Mouse (Mus musculus) midbrain, postnatal 0 days (tissue): ENCODE measurements around the gene Stard3nl. TPM values are rescaled to one million over a fixed set of nuclear protein-coding genes. Genes with fewer than 3 reads are reported as not detected.
A peak's percentile ranks its signal among the peaks of the same experiment; 100 is the strongest.

Source experiments
- ATAC-seq: fragments of 200-750 bp; cut with Nextera tagmentation; 2 replicates; pipeline ENCODE4 v1.8.0; 2017; ENCODE audit warnings: moderate number of reproducible peaks, mild to moderate bottlenecking, moderate TSS enrichment, moderate library complexity; ENCODE audit not compliant: low FRiP score
- DNase-seq: peaks from one replicate; pipeline ENCODE4 v3.0.0-alpha.2; 2015; ENCODE audit warnings: low spot score
- H3K27ac ChIP-seq: fragments of 300-500 bp; sonication (generic); 2 replicates; pipeline ENCODE4 v1.5.1; 2014; ENCODE audit warnings: low read depth, mild to moderate bottlenecking, low read length, mixed read lengths
- H3K27me3 ChIP-seq: fragments of 300-500 bp; sonication (generic); 2 replicates; pipeline ENCODE4 v1.6.1; 2014; ENCODE audit warnings: low read length, control low read depth, mixed read lengths; ENCODE audit not compliant: insufficient read depth
- H3K36me3 ChIP-seq: fragments of 300-500 bp; sonication (generic); 2 replicates; pipeline ENCODE4 v1.6.1; 2014; ENCODE audit warnings: low read length, control low read depth, mixed read lengths; ENCODE audit not compliant: insufficient read depth
- H3K4me1 ChIP-seq: fragments of 300-500 bp; sonication (generic); 2 replicates; pipeline ENCODE4 v1.6.1; 2014; ENCODE audit warnings: mild to moderate bottlenecking, control low read depth, antibody characterized with exemption, low read length, mixed read lengths; ENCODE audit not compliant: insufficient read depth
- H3K4me2 ChIP-seq: fragments of 300-500 bp; sonication (generic); 2 replicates; pipeline ENCODE4 v1.6.1; 2014; ENCODE audit warnings: low read depth, mild to moderate bottlenecking, low read length, mixed read lengths; ENCODE audit not compliant: poor library complexity, severe bottlenecking
- H3K4me3 ChIP-seq: fragments of 300-500 bp; sonication (generic); 2 replicates; pipeline ENCODE4 v1.5.1; 2014; ENCODE audit warnings: low read depth, mild to moderate bottlenecking, low read length, moderate library complexity
- H3K9ac ChIP-seq: fragments of 300-500 bp; sonication (generic); replicated peaks from 2 replicates; pipeline ENCODE4 v1.6.1; 2014; ENCODE audit warnings: mild to moderate bottlenecking, low read length, moderate library complexity, mixed read lengths; ENCODE audit not compliant: poor library complexity, severe bottlenecking
- H3K9me3 ChIP-seq: fragments of 300-500 bp; sonication (generic); 2 replicates; pipeline ENCODE4 v1.6.1; 2016; ENCODE audit warnings: low read length, control low read depth
- CTCF ChIP-seq: IDR thresholded peaks from 2 replicates; pipeline ENCODE4 v1.5.1; 2016; ENCODE audit warnings: antibody characterized with exemption, mild to moderate bottlenecking
- WGBS: fragments of 180-500 bp; shearing (Covaris S2); extraction: QIAGEN DNeasy Blood & Tissue Kit; methylation state at CpG from one replicate; pipeline ENCODE4 v1.1.7; 2014; 5-methylcytosine and 5-hydroxymethylcytosine counted together
- polyA plus RNA-seq: library from polyadenylated mRNA; unstranded; fragments of >200 nt; fragmentation: Nextera tagmentation; extraction: Ambion mirVana; gene quantifications from 2 replicates; pipeline ENCODE4 v1.2.1, GENCODE M21; 2015
- total RNA-seq: library from RNA; depleted of rRNA; stranded (reverse); fragments of >200 nt; gene quantifications from 2 replicates; pipeline ENCODE4 v1.2.3, GENCODE M21; 2014

Gene Stard3nl
- total and polyA plus RNA-seq, 2 experiments from 2014 or later, result 71.6 to 215 TPM

GRCm38 (mm10) chr13:19390296-19390695 is 5.3 kb downstream of the Stard3nl start:
- Histone ChIP-seq H3K4me3 (no peak overlapping the region), H3K9me3 (no peaks in the 10 kb centered on the region), H3K4me1 (peaks cover 10% of the 10 kb centered on the region; the same call in 1 of the 2 replicates), H3K27ac (no peak overlapping the region), H3K27me3 (no peaks in the 10 kb centered on the region), H3K36me3 (no peaks in the 10 kb centered on the region), H3K9ac (no peak overlapping the region), H3K4me2 (no peak overlapping the region)
- DNase-seq (peak; percentile 14), ATAC-seq (no peak)
- 65% methylated on average over 4 of the region's 4 CpGs for WGBS
- TF ChIP-seq CTCF, result no peak

- no peak overlapping the region for H3K27ac ChIP-seq
- H3K4me3 ChIP-seq, result no peak overlapping the region
- no peak overlapping the region for H3K4me2 ChIP-seq
- ATAC-seq (no peak), DNase-seq (no peak)
- no peaks in the 10 kb centered on the region for H3K9me3 ChIP-seq
- H3K36me3 ChIP-seq, result no peaks in the 10 kb centered on the region
- 37% methylated on average over 12 of the region's 12 CpGs for WGBS
- H3K9ac ChIP-seq, result no peak overlapping the region
- TF ChIP-seq CTCF, result no peak
- H3K4me1 ChIP-seq, result peaks cover 10% of the 10 kb centered on the region; the same call in 1 of the 2 replicates
- H3K27me3 ChIP-seq, result no peaks in the 10 kb centered on the region
These were observed 5.7 kb downstream of the Stard3nl start for GRCm38 (mm10) chr13:19389896-19390295.

GRCm38 (mm10) chr13:19389434-19389833 is 6.2 kb downstream of the Stard3nl start:
- ATAC-seq, result no peak
- TF ChIP-seq CTCF, result no peak
- Histone ChIP-seq H3K36me3 (no peaks in the 10 kb centered on the region), H3K27ac (no peak overlapping the region), H3K9me3 (no peaks in the 10 kb centered on the region), H3K4me2 (no peak overlapping the region), H3K27me3 (no peaks in the 10 kb centered on the region), H3K4me1 (peaks cover 10% of the 10 kb centered on the region; the same call in 1 of the 2 replicates), H3K9ac (no peak overlapping the region), H3K4me3 (no peak overlapping the region)
- 92% methylated on average over 1 of the region's 1 CpGs for WGBS
- DNase-seq, result no peak

GRCm38 (mm10) chr13:19385226-19385625 is 10.4 kb downstream of the Stard3nl start:
- no peak for TF ChIP-seq CTCF
- no peak for ATAC-seq
- no peaks in the 10 kb centered on the region for H3K36me3 ChIP-seq
- no peaks in the 10 kb centered on the region for H3K27me3 ChIP-seq
- H3K4me1 ChIP-seq, result peaks cover 3% of the 10 kb centered on the region; the same call in 1 of the 2 replicates
- no peak for DNase-seq
- no peaks in the 10 kb centered on the region for H3K9me3 ChIP-seq
- H3K9ac ChIP-seq, result no peak overlapping the region
- H3K4me3 ChIP-seq, result no peak overlapping the region
- no peak overlapping the region for H3K4me2 ChIP-seq
- H3K27ac ChIP-seq, result no peak overlapping the region
- WGBS, result 98% methylated on average over 4 of the region's 4 CpGs

- DNase-seq (no peak), ATAC-seq (no peak)
- WGBS, result 81% methylated on average over 9 of the region's 9 CpGs
- H3K9ac ChIP-seq, result no peak overlapping the region
- no peak overlapping the region for H3K4me2 ChIP-seq
- no peak for TF ChIP-seq CTCF
- no peaks in the 10 kb centered on the region for H3K27me3 ChIP-seq
- no peak overlapping the region for H3K4me3 ChIP-seq
- H3K27ac ChIP-seq, result no peak overlapping the region
- H3K36me3 ChIP-seq, result no peaks in the 10 kb centered on the region
- H3K4me1 ChIP-seq, result no peaks in the 10 kb centered on the region
- no peaks in the 10 kb centered on the region for H3K9me3 ChIP-seq
These were observed 14.3 kb downstream of the Stard3nl start for GRCm38 (mm10) chr13:19381112-19381828.

GRCm38 (mm10) chr13:19379313-19379712 is 16.3 kb downstream of the Stard3nl start:
- no peaks in the 10 kb centered on the region for H3K27me3 ChIP-seq
- ATAC-seq (no peak), DNase-seq (no peak)
- H3K36me3 ChIP-seq, result 0 out of 2 replicates have a peak, but pooled peaks cover 7% of the 10 kb centered on the region
- no peak overlapping the region for H3K9ac ChIP-seq
- TF ChIP-seq CTCF, result no peak
- no peak overlapping the region for H3K27ac ChIP-seq
- H3K4me3 ChIP-seq, result no peak overlapping the region
- H3K9me3 ChIP-seq, result no peaks in the 10 kb centered on the region
- H3K4me1 ChIP-seq, result no peaks in the 10 kb centered on the region
- H3K4me2 ChIP-seq, result no peak overlapping the region
- WGBS, result 79% methylated on average over 6 of the region's 6 CpGs
